In the genomic region with DNA sequence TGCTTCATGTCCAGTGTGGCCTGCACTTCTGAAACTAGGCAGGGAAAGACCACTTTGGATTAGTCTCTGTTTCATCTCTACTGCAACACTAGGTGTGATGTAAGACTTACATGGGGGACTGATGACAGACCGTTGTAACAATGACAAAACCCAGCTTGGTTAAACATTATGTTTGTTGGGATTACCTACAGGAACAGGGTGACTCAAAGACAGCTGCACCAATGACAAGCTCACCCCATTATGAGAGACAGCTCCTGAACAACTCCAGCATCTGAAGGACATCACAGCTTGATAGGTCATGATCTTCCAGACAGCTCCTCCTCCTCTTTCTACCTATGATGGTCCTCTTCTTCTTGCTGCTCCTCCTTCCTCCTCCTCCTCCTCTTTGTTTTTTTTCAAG, we compare ENCODE assay signal across 24 mouse cellular contexts. TPM values are rescaled to one million over a fixed set of nuclear protein-coding genes. Genes with fewer than 3 reads are reported as not detected.
"Had no signal": no experiment of that assay in that cellular context is flagged by ENCODE, and none has a peak within 500 bp of the region (broad histone marks: within the 10 kb centered on the region; RNA-seq: fewer than 3 reads in every experiment).

No protein-coding gene starts in this region.

- H3K4me3 ChIP-seq: liver, embryonic 12.5 days; lung, embryonic 15.5 days; megakaryocyte, embryonic 14.5 days; midbrain, embryonic 13.5 days; midbrain, embryonic 15.5 days; neural tube, embryonic 13.5 days; neural tube, embryonic 15.5 days had no signal

- H3K4me2 ChIP-seq: liver, embryonic 12.5 days; lung, embryonic 15.5 days; midbrain, embryonic 11.5 days; midbrain, embryonic 13.5 days; midbrain, embryonic 15.5 days; neural tube, embryonic 13.5 days; neural tube, embryonic 15.5 days had no signal

- H3K36me3 ChIP-seq: liver, embryonic 12.5 days; lung, embryonic 15.5 days; midbrain, embryonic 15.5 days had no signal

- DNase-seq: right cerebral cortex, adult 18-20 months; right cerebral cortex, postnatal 25 days; right cerebral cortex, postnatal 4 days; thymus, adult 18-20 months; thymus, postnatal 36 days had no signal

- H3K9me3 ChIP-seq: liver, embryonic 12.5 days; lung, embryonic 15.5 days; megakaryocyte, embryonic 14.5 days; midbrain, embryonic 13.5 days; midbrain, embryonic 15.5 days; neural tube, embryonic 13.5 days; neural tube, embryonic 15.5 days had no signal

- H3K27ac ChIP-seq: liver, embryonic 12.5 days; liver, embryonic 14.5 days; lung, embryonic 15.5 days; macrophage; midbrain, embryonic 13.5 days; midbrain, embryonic 15.5 days; neural tube, embryonic 13.5 days; neural tube, embryonic 15.5 days had no signal

- H3K9ac ChIP-seq: liver, embryonic 12.5 days; liver, embryonic 14.5 days; lung, embryonic 15.5 days; midbrain, embryonic 13.5 days; midbrain, embryonic 15.5 days; neural tube, embryonic 13.5 days; neural tube, embryonic 15.5 days had no signal

- ATAC-seq: liver, embryonic 12.5 days; midbrain, embryonic 13.5 days; midbrain, embryonic 15.5 days had no signal

- H3K4me1 ChIP-seq: lung, embryonic 15.5 days; midbrain, embryonic 15.5 days; neural tube, embryonic 15.5 days had no signal

- H3K27me3 ChIP-seq: lung, embryonic 15.5 days; midbrain, embryonic 13.5 days; midbrain, embryonic 15.5 days; neural tube, embryonic 13.5 days; neural tube, embryonic 15.5 days had no signal

RNA-seq across cellular contexts. Expression of a gene that starts 30.8 kb away (rescaled TPM):
- total RNA-seq: megakaryocyte progenitor cell, adult 5-6 weeks; midbrain, postnatal 0 days; monocyte, adult 5-6 weeks had no signal
- polyA plus RNA-seq: liver, embryonic 12.5 days; liver, embryonic 14.5 days; liver, embryonic 16.5 days; lung, embryonic 15.5 days; macrophage; neural tube, embryonic 11.5 days; neural tube, embryonic 13.5 days; small intestine, adult 2 months; stomach, embryonic 14.5 days; stomach, embryonic 16.5 days; thymus, postnatal 0 days had no signal

RNA-seq across cellular contexts. Expression of a gene that starts 38.1 kb away (rescaled TPM):
- total RNA-seq: megakaryocyte progenitor cell, adult 5-6 weeks; monocyte, adult 5-6 weeks had no signal
- polyA plus RNA-seq: macrophage; stomach, embryonic 14.5 days had no signal
